Mouse (Mus musculus) gastrocnemius, adult 8-10 months (tissue): ENCODE measurements at regions not wholly inside any gene's neighbourhood (a gene's known extent, or its start where the extent isn't known, plus 50 kb on each side); places are given as distances from the start of the nearest gene placed in this dataset.

Experiments
- DNase-seq, 2 experiments: peaks; one replicate each; pipeline ENCODE4 v3.0.0; 2022; ENCODE audit warnings: low spot score in 2 of 2

- DNase-seq: no peak
Observed at GRCm38 (mm10) chr13:41694749-41695419, 89.2 kb downstream of the Tmem170b start.

GRCm38 (mm10) chr13:41696767-41697445 is 91.2 kb downstream of the Tmem170b start:
- no peak for DNase-seq

- DNase-seq: no peak
Observed at GRCm38 (mm10) chr13:41701345-41701744, 95.6 kb downstream of the Tmem170b start.

GRCm38 (mm10) chr13:41701829-41702231 is 96.1 kb downstream of the Tmem170b start:
- DNase-seq: no peak

- no peak for DNase-seq
Observed at GRCm38 (mm10) chr13:41703196-41703595, 97.5 kb downstream of the Tmem170b start.

- DNase-seq: no peak
Observed at GRCm38 (mm10) chr13:41703618-41704017, 97.9 kb downstream of the Tmem170b start.

- DNase-seq: no peak
Observed at GRCm38 (mm10) chr13:41704806-41705205, 99.1 kb downstream of the Tmem170b start.

- no peak for DNase-seq
Observed at GRCm38 (mm10) chr13:41705636-41706035, 99.9 kb downstream of the Tmem170b start.

- no peak for DNase-seq
Observed at GRCm38 (mm10) chr13:41707811-41708210, 102.1 kb downstream of the Tmem170b start.

GRCm38 (mm10) chr13:41709071-41709470 is 103.4 kb downstream of the Tmem170b start:
- no peak for DNase-seq

GRCm38 (mm10) chr13:41709475-41710227 is 103.9 kb downstream of the Tmem170b start:
- peak; percentile 60 to 63 for DNase-seq

- DNase-seq: no peak
Observed at GRCm38 (mm10) chr13:41712616-41713015, 106.9 kb downstream of the Tmem170b start.
